Mouse (Mus musculus): Measurements from ENCODE around the gene Cacna1c.

Cacna1c gene

GRCm38 (mm10) chr6:118538627-118539026, 657.6 kb downstream of the Cacna1c start:
- DNase-seq, result no peak
